Mouse (Mus musculus) heart, embryonic 15.5 days (tissue): ENCODE measurements around the gene H2-Ob. TPM values are rescaled to one million over a fixed set of nuclear protein-coding genes. Genes with fewer than 3 reads are reported as not detected.

Source experiments
- ATAC-seq: fragments of 200-750 bp; cut with Nextera tagmentation; replicated peaks from 2 replicates; pipeline ENCODE4 v1.8.0; 2017; ENCODE audit warnings: low read depth, moderate TSS enrichment; ENCODE audit not compliant: insufficient number of reproducible peaks, insufficient read depth, low FRiP score
- H3K27ac ChIP-seq: fragments of 300-500 bp; sonication (generic); 2 replicates; pipeline ENCODE4 v1.5.1; 2015; ENCODE audit warnings: mild to moderate bottlenecking, inconsistent platforms
- H3K27me3 ChIP-seq: fragments of 300-500 bp; sonication (generic); 2 replicates; pipeline ENCODE4 v1.6.1; 2015; ENCODE audit warnings: inconsistent platforms
- H3K36me3 ChIP-seq: fragments of 300-500 bp; sonication (generic); 2 replicates; pipeline ENCODE4 v1.6.1; 2015; ENCODE audit warnings: mild to moderate bottlenecking, inconsistent platforms
- H3K4me1 ChIP-seq: fragments of 300-500 bp; sonication (generic); replicated peaks from 2 replicates; pipeline ENCODE4 v1.6.1; 2015; ENCODE audit warnings: inconsistent platforms
- H3K4me2 ChIP-seq: fragments of 300-500 bp; sonication (generic); 2 replicates; pipeline ENCODE4 v1.6.1; 2015; ENCODE audit warnings: inconsistent platforms, mild to moderate bottlenecking, moderate library complexity
- H3K4me3 ChIP-seq: fragments of 300-500 bp; sonication (generic); 2 replicates; pipeline ENCODE4 v1.5.1; 2015; ENCODE audit warnings: mild to moderate bottlenecking, inconsistent platforms
- H3K9ac ChIP-seq: fragments of 300-500 bp; sonication (generic); 2 replicates; pipeline ENCODE4 v1.6.1; 2015; ENCODE audit warnings: mild to moderate bottlenecking, inconsistent platforms
- H3K9me3 ChIP-seq: fragments of 300-500 bp; sonication (generic); replicated peaks from 2 replicates; pipeline ENCODE4 v1.6.1; 2016; ENCODE audit warnings: inconsistent platforms
- WGBS: fragments of 180-500 bp; shearing (Covaris S2); methylation state at CpG from one replicate; pipeline ENCODE4 v1.1.7; 2015; ENCODE audit warnings: mixed read lengths; 5-methylcytosine and 5-hydroxymethylcytosine counted together
- polyA plus RNA-seq: library from polyadenylated mRNA; unstranded; fragments of >200 nt; fragmentation: Nextera tagmentation; extraction: Ambion mirVana; gene quantifications from 2 replicates; pipeline ENCODE4 v1.2.1, GENCODE M21; 2015

Gene H2-Ob
- 0.14 and 0.30 TPM in 2 replicates for polyA plus RNA-seq

DNA sequence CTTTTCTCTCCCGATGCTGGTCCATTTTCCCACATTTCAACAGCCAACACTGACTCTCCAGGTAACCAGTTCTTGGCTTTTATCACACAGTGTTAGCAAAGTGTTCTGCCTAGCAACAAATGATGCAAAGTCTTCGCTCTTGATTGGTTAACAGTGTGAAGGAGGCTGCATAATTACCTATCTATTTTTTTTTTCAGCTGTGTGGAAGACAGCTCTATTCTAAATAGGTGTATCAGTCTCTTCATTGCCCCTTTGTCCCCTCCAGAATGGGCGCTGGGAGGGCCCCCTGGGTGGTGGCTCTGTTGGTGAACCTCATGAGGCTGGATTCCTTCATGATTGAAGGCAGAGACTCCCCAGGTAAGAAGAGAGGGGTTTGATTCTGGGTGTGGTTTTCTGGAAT, at the start of gene H2-Ob:
H2-Ob (plus strand) TSS at position 198 of the 400 bp plus-strand sequence.
- Histone ChIP-seq H3K27me3 (no peaks in the 10 kb centered on the region), H3K4me1 (no peaks in the 10 kb centered on the region), H3K36me3 (no peaks in the 10 kb centered on the region), H3K4me2 (no peak within 1 kb of the TSS; the same call in 1 of the 2 replicates), H3K4me3 (no peak within 1 kb of the TSS), H3K27ac (peak within 1 kb of the TSS; percentile 42; the same call in 1 of the 2 replicates), H3K9me3 (no peaks in the 10 kb centered on the region), H3K9ac (no peak within 1 kb of the TSS)
- no peak for ATAC-seq
- WGBS: 59% methylated on average over 3 of the region's 3 CpGs

DNA sequence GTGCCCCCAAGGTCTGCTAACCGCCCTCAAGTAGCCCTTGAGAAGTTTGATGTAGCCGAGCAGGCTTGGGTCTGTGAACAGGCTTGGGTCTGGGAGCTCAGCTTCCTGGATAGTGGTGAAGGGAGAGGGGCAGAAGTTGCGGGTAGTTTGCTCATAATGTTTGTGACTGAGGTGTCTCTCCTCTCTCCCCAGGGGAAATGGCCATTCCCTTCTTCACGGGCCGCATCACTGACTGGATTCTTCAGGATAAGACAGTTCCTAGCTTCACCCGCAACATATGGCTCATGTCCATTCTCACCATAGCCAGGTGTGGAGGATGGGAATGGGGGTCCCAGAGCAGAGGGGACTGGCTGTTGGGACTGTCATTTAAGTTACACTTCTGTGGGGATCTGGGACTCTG, 49.7 kb upstream of the H2-Ob start:
- peaks cover 80% of the 10 kb centered on the region for H3K27me3 ChIP-seq
- no peaks in the 10 kb centered on the region for H3K36me3 ChIP-seq
- H3K4me2 ChIP-seq: no peak overlapping the region
- H3K27ac ChIP-seq: no peak overlapping the region
- H3K4me3 ChIP-seq: no peak overlapping the region
- ATAC-seq: no peak
- peaks cover 8% of the 10 kb centered on the region for H3K4me1 ChIP-seq
- no peaks in the 10 kb centered on the region for H3K9me3 ChIP-seq
- no peak overlapping the region for H3K9ac ChIP-seq
- WGBS: 70% methylated on average over 6 of the region's 6 CpGs

DNA sequence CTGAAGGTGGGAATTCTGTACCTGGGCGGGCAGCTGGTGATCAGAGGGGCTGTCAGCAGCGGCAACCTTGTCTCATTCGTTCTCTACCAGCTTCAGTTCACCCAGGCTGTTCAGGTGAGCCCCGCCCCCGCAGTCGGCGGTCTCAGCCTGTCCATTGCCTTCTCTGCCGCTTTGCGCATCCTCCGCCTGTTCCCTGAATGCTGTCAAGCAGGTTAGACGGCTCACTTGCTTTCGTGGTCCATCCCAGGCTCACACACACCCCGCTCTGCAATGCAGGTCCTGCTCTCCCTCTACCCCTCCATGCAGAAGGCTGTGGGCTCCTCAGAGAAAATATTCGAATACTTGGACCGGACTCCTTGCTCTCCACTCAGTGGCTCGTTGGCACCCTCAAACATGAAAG, 45.9 kb upstream of the H2-Ob start:
- WGBS: 27% methylated on average over 16 of the region's 16 CpGs
- no peak for ATAC-seq
- no peak overlapping the region for H3K9ac ChIP-seq

DNA sequence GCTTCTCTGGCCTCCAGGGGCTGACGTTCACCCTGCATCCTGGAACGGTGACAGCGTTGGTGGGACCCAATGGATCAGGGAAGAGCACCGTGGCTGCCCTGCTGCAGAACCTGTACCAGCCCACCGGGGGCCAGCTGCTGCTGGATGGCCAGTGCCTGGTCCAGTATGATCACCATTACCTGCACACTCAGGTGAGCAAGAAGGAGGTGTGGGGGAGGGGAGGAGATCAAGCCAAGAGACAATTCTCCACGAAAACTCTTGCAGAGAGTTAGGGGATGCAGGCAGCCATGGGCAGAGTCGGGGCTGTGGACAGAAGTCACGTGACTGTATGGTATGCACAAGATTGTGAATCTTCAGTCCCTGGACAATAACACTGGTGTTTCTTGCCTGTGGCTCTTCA, 45.2 kb upstream of the H2-Ob start:
- no peak overlapping the region for H3K4me3 ChIP-seq
- no peaks in the 10 kb centered on the region for H3K36me3 ChIP-seq
- WGBS: 50% methylated on average over 8 of the region's 8 CpGs
- H3K4me1 ChIP-seq: peaks cover 14% of the 10 kb centered on the region
- no peak overlapping the region for H3K9ac ChIP-seq
- H3K27ac ChIP-seq: no peak overlapping the region
- H3K4me2 ChIP-seq: no peak overlapping the region
- H3K27me3 ChIP-seq: peaks cover 95% of the 10 kb centered on the region
- ATAC-seq: no peak
- no peaks in the 10 kb centered on the region for H3K9me3 ChIP-seq

More for the DNA sequence above, 45.9 kb upstream of the H2-Ob start:
- peaks cover 13% of the 10 kb centered on the region for H3K4me1 ChIP-seq
- peaks cover 93% of the 10 kb centered on the region for H3K27me3 ChIP-seq
- H3K9me3 ChIP-seq: no peaks in the 10 kb centered on the region
- no peak overlapping the region for H3K4me2 ChIP-seq
- H3K4me3 ChIP-seq: no peak overlapping the region
- no peaks in the 10 kb centered on the region for H3K36me3 ChIP-seq
- no peak overlapping the region for H3K27ac ChIP-seq

DNA sequence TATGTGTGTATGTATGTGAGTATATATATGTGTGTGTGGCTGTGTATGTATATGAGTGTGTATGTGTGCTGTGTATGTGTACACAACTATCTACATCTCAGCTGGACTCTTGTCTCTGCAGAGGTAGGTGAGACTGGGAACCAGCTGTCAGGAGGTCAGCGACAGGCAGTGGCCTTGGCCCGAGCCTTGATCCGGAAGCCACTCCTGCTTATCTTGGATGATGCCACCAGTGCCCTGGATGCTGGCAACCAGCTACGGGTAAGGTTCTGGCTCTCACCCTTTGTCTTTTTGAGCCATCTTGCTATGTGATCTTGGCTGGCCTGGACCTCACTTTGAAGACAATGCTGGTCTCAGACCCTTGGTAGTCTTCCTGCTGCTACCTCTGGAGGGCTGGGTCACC, 44.0 kb upstream of the H2-Ob start:
- peaks cover 93% of the 10 kb centered on the region for H3K27me3 ChIP-seq
- no peak overlapping the region for H3K4me3 ChIP-seq
- WGBS: 86% methylated on average over 4 of the region's 4 CpGs
- no peak overlapping the region for H3K4me2 ChIP-seq
- H3K9ac ChIP-seq: no peak overlapping the region
- no peaks in the 10 kb centered on the region for H3K9me3 ChIP-seq
- H3K36me3 ChIP-seq: no peaks in the 10 kb centered on the region
- H3K27ac ChIP-seq: no peak overlapping the region
- peaks cover 14% of the 10 kb centered on the region for H3K4me1 ChIP-seq
- no peak for ATAC-seq

DNA sequence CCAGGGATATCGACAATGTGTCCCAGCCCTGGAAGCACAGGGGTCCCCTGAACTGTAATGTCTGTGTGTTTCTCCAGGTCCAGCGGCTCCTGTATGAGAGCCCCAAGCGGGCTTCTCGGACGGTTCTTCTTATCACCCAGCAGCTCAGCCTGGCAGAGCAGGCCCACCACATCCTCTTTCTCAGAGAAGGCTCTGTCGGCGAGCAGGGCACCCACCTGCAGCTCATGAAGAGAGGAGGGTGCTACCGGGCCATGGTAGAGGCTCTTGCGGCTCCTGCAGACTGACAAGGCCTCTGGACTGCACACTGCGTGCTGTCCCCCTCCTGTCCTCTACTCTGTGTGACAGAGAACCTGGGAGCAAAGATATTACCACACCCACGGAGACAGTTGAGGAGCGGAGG, 42.2 kb upstream of the H2-Ob start:
- no peak overlapping the region; the same call in 1 of the 2 replicates for H3K4me2 ChIP-seq
- H3K4me1 ChIP-seq: peaks cover 14% of the 10 kb centered on the region
- H3K9me3 ChIP-seq: no peaks in the 10 kb centered on the region
- no peak for ATAC-seq
- no peak overlapping the region for H3K9ac ChIP-seq
- H3K27ac ChIP-seq: no peak overlapping the region
- no peak overlapping the region for H3K4me3 ChIP-seq
- no peaks in the 10 kb centered on the region for H3K36me3 ChIP-seq
- 28% methylated on average over 12 of the region's 12 CpGs for WGBS
- H3K27me3 ChIP-seq: peaks cover 92% of the 10 kb centered on the region

DNA sequence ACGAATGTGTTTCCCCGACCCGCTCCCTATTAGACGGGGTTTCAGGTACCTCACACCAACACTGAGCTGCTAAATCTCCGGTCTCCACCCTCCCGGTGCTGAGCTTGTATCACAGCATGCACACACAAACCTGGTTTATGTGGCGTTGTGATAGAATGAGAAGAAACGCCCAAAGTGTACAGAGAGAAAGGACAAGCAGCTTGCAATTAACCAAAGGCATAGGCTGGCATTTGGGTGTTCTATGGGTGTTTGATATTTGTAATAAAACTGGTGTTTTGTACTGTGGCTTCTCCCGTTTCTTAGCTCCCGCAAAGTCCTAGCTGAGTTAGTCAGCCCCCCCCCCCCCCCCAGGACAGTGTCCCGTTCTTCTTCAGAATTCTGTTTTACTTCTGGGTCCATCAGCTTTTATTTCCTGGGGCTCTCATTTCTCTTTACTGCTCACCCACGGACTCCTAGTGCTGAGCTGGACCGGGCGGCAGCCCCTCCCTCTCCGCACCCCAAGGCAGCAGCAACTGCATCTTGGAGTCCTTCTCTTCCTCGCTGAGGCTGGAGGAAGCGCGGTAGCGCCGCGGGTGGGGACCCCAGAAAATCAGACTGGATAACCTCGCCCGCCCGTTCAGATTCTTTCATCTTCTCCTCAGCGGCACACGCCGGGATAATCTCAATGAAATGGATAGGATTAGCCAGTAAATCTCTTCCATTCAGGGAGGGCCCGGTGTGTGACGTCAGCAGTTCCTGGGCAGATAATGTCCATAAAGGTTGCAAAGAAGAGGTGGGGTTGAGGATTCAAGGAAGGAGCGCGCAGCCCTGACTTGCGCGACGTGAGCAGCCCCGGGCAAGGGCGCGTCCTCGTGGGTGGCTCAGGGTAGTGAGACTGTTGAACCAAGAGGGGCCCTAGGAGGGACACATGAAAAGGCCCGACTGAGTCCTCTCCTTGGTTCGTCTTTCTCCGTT, 41.5 kb upstream of the H2-Ob start, which contains the start of gene Psmb8:
Psmb8 (plus strand) TSS at position 781 of the 954 bp plus-strand sequence.
- H3K27me3 ChIP-seq: peaks cover 87% of the 10 kb centered on the region
- H3K4me1 ChIP-seq: peaks cover 14% of the 10 kb centered on the region
- 5% methylated on average over 41 of the region's 41 CpGs for WGBS
- H3K9ac ChIP-seq: peak within 1 kb of the TSS; percentile 57
- no peaks in the 10 kb centered on the region for H3K36me3 ChIP-seq
- H3K4me2 ChIP-seq: peak within 1 kb of the TSS; percentile 86
- H3K27ac ChIP-seq: no peak within 1 kb of the TSS
- H3K4me3 ChIP-seq: peak within 1 kb of the TSS; percentile 53
- no peaks in the 10 kb centered on the region for H3K9me3 ChIP-seq
- ATAC-seq: peak; percentile 75

DNA sequence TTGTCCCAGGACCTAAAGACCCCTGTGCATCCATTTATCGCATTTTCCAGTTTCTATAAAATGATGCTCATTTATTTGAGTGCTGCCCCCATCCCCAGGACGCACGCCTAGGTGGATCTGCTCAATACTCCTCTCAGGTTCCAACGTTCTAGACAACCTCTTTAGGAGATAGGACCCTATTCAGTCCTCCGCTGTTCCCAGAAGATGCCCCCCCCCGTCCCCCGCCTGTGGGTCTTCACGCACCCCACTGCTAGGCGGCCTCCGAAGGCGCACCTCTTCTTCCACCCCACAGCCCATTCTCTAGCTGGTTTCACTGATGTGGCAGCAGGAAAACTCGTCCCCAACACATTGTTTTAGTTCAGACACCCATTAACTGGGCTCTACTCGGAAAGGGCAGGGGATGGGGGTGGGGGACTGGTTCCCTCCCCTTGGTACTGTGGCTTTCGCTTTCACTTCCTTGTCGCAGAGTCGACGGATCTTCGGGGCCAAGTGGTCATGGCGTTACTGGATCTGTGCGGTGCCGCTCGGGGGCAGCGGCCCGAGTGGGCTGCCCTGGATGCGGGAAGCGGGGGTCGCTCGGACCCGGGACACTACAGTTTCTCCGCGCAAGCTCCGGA, 40.7 kb upstream of the H2-Ob start:
- WGBS: 2% methylated on average over 31 of the region's 32 CpGs
- Histone ChIP-seq H3K9ac (peak overlapping the region; percentile 57), H3K36me3 (no peaks in the 10 kb centered on the region), H3K4me1 (peaks cover 14% of the 10 kb centered on the region), H3K4me3 (peak overlapping the region; percentile 53), H3K27ac (no peak overlapping the region), H3K4me2 (peak overlapping the region; percentile 86), H3K27me3 (peaks cover 81% of the 10 kb centered on the region), H3K9me3 (no peaks in the 10 kb centered on the region)
- 0 out of 2 replicates have a peak, but pooled peaks have one; percentile 20 for ATAC-seq

DNA sequence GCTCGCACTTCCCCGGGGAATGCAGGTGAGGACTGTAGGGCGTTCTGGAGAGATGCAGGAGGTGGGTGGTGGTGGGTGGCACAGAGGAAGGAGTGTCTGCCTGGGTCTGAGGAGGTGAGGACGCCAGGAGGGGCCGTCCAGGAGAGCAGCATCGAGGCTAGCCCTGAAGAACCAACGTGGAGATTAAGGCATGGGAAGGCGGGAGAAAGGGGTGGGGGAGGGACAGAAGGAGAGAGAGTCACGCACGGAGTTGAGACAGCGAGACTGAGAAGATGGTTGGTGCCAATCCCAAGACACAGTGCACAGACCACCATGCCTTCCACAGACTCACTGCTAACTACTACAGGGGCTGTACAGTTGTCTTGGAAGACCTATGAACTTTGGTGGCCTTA, 40.2 kb upstream of the H2-Ob start:
- Histone ChIP-seq H3K4me2 (peak overlapping the region; percentile 86), H3K4me1 (peaks cover 14% of the 10 kb centered on the region), H3K36me3 (no peaks in the 10 kb centered on the region), H3K4me3 (peak overlapping the region; percentile 53), H3K9me3 (no peaks in the 10 kb centered on the region), H3K27me3 (peaks cover 82% of the 10 kb centered on the region), H3K27ac (no peak overlapping the region), H3K9ac (peak overlapping the region; percentile 57)
- ATAC-seq: no peak
- 3% methylated on average over 11 of the region's 11 CpGs for WGBS

DNA sequence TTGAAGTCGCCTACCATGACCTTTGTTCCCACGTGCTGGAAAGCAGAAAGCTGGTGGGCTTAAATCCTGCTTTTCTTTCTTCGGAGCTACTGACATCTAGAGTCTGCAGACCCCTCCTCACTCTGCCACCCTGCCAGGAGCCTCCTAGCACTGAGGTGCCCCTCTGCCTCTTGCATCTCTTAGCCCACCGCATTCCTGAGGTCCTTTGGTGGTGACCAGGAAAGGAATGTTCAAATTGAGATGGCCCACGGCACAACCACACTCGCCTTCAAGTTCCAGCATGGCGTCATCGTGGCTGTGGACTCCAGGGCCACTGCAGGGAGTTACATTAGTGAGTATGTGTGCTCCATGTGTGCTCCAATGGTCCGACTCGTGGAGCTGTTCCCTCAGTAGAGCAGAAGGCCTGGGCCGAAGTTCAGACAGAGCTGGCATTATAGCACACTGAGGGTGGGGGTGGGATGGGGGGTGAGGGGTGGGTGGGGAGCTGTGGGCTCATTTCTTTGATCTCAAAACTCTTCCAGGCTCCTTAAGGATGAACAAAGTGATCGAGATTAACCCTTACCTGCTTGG, 39.6 kb upstream of the H2-Ob start:
- Histone ChIP-seq H3K4me2 (peak overlapping the region; percentile 86; the same call in 1 of the 2 replicates), H3K9ac (no peak overlapping the region), H3K9me3 (no peaks in the 10 kb centered on the region), H3K36me3 (no peaks in the 10 kb centered on the region), H3K4me3 (peak overlapping the region; percentile 53), H3K27me3 (peaks cover 79% of the 10 kb centered on the region), H3K27ac (no peak overlapping the region), H3K4me1 (peaks cover 14% of the 10 kb centered on the region)
- WGBS: 67% methylated on average over 12 of the region's 12 CpGs
- no peak for ATAC-seq

DNA sequence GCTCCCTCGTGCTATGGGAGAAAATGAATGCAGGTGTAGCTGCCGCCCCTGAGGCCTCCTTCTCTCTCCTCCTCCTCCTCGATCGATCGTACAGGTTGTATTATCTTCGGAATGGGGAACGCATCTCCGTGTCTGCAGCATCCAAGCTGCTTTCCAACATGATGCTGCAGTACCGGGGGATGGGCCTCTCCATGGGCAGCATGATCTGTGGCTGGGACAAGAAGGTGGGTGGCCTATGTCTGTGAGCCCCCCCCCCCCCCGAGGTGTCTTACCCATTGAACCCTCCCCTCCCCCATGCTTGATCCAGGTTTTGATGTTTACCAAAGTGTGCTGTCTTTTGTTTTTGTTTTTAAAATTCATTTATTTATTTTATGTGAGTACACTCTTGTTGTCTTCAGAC, 38.7 kb upstream of the H2-Ob start:
- Histone ChIP-seq H3K9ac (no peak overlapping the region), H3K27ac (no peak overlapping the region), H3K27me3 (peaks cover 70% of the 10 kb centered on the region), H3K36me3 (no peaks in the 10 kb centered on the region), H3K4me3 (no peak overlapping the region), H3K4me1 (peaks cover 17% of the 10 kb centered on the region), H3K4me2 (no peak overlapping the region), H3K9me3 (no peaks in the 10 kb centered on the region)
- no peak for ATAC-seq
- 82% methylated on average over 10 of the region's 10 CpGs for WGBS
